Mouse (Mus musculus): ENCODE results near the gene Il18r1.

DNA sequence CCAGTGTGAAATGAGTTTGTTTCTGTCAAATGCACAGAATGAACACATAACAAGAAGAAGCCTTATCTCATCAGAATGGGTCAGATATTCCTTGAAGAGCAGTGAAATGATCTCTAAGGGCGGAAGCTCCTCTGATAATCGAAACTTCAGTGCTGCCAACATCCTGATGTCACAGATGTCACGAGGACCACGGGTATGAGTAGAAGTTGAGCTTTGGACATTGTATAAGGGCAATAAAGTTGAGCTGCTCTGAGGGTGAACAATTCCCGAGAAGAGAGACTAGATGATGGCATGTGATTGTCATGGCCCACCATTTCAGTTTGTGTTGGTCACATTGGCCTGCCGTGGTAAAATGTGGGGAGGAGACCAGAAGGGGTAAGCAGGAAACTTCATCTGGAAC, 41.5 kb upstream of the Il18r1 start:
- TF ChIP-seq GATA1 (IDR thresholded peaks at IDR 0.05; ENCODE audit: borderline replicate concordance, low read length) = no peak
- no peak for TF ChIP-seq FLI1 (IDR thresholded peaks at IDR 0.05; ENCODE audit: low read length)
